In the genomic region with DNA sequence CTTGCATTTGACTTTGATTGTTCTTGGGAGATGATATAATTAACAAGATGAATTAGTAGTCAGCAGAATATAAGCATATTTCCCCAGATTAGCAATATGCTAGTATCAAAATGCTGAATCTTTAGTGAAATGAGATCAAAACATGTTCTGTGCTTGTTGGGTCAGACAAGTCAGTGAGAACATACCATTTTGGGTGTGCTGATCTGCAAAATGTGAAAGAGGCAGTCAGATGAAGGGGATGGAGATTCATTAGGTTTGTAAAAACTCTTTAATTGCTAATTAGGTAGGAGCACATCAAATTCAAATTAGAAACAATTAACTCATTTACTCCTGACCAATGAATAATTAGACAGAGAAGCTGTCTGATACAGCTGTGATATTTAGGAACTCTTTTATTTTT, we compare ENCODE assay signal across 26 mouse cellular contexts.
"Had no signal": no experiment of that assay in that cellular context is flagged by ENCODE, and none has a peak within 500 bp of the region (broad histone marks: within the 10 kb centered on the region; RNA-seq: fewer than 3 reads in every experiment).

No protein-coding gene starts in this region.

- H3K4me2 ChIP-seq: heart, embryonic 12.5 days; hindbrain, embryonic 12.5 days; hindbrain, embryonic 14.5 days; intestine, embryonic 15.5 days; limb, embryonic 13.5 days; limb, embryonic 15.5 days; liver, embryonic 12.5 days had no signal

- H3K4me1 ChIP-seq: heart, embryonic 10.5 days; heart, embryonic 12.5 days; hindbrain, embryonic 10.5 days; hindbrain, embryonic 12.5 days; intestine, embryonic 15.5 days; limb, embryonic 13.5 days; limb, embryonic 15.5 days; liver, embryonic 12.5 days had no signal

- H3K27me3 ChIP-seq: heart, embryonic 12.5 days; hindbrain, embryonic 12.5 days; intestine, embryonic 15.5 days; limb, embryonic 13.5 days; limb, embryonic 15.5 days; liver, embryonic 12.5 days had no signal

- H3K27ac ChIP-seq: gastrocnemius, adult 2 months; heart, embryonic 10.5 days; hindbrain, embryonic 10.5 days; hindbrain, embryonic 12.5 days; hindbrain, embryonic 14.5 days; intestine, embryonic 15.5 days; limb, embryonic 13.5 days; limb, embryonic 15.5 days; liver, embryonic 12.5 days; liver, embryonic 14.5 days had no signal

- H3K9ac ChIP-seq: heart, embryonic 12.5 days; hindbrain, embryonic 12.5 days; hindbrain, embryonic 14.5 days; intestine, embryonic 15.5 days; limb, embryonic 13.5 days; limb, embryonic 15.5 days; liver, embryonic 12.5 days; liver, embryonic 14.5 days had no signal

- DNase-seq: gastrocnemius, adult 2 months; gastrocnemius, postnatal 10 days; gastrocnemius, postnatal 25 days; heart, adult 18-20 months; heart, postnatal 10 days; heart, postnatal 4 days; kidney, adult 18-20 months; kidney, adult 8-10 months; kidney, postnatal 10 days; kidney, postnatal 25 days; layer of hippocampus, adult 9-11 months; layer of hippocampus, postnatal 36 days; left cerebral cortex, postnatal 4 days had no signal

- H3K36me3 ChIP-seq: heart, embryonic 10.5 days; heart, embryonic 12.5 days; hindbrain, embryonic 10.5 days; hindbrain, embryonic 12.5 days; intestine, embryonic 15.5 days; limb, embryonic 13.5 days; limb, embryonic 15.5 days; liver, embryonic 12.5 days had no signal

- H3K9me3 ChIP-seq: heart, embryonic 10.5 days; heart, embryonic 12.5 days; hindbrain, embryonic 10.5 days; hindbrain, embryonic 12.5 days; intestine, embryonic 15.5 days; limb, embryonic 13.5 days; limb, embryonic 15.5 days; liver, embryonic 12.5 days had no signal

- ATAC-seq: hindbrain, embryonic 16.5 days; inflammation-experienced regulatory T-cells, adult 6 months; intestine, embryonic 15.5 days; intestine, postnatal 0 days; liver, embryonic 12.5 days had no signal

- H3K4me3 ChIP-seq: gastrocnemius, adult 2 months; heart, embryonic 10.5 days; heart, embryonic 12.5 days; hindbrain, embryonic 10.5 days; hindbrain, embryonic 12.5 days; intestine, embryonic 15.5 days; limb, embryonic 13.5 days; limb, embryonic 15.5 days; liver, embryonic 12.5 days had no signal
